Comparison of ENCODE assay signal across 13 mouse cellular contexts in genomic region chr2:118766041-118767033, GRCm38 (mm10). TPM values are rescaled to one million over a fixed set of nuclear protein-coding genes. Genes with fewer than 3 reads are reported as not detected.
DNase-seq lines count a peak whose midpoint lies in the region; ATAC-seq and TF ChIP-seq lines count a peak whose summit lies in the region.
"Had no signal": no experiment of that assay in that cellular context is flagged by ENCODE, and none has a peak within 500 bp of the region (broad histone marks: within the 10 kb centered on the region; RNA-seq: fewer than 3 reads in every experiment).

No protein-coding gene starts in this region.

- H3K27me3 ChIP-seq in hindbrain, postnatal 0 days (ENCODE audit: insufficient read depth, low read length) = no peaks in the 10 kb centered on the region
- H3K27me3 ChIP-seq in hindbrain, embryonic 16.5 days (replicated peaks; ENCODE audit: control insufficient read depth, insufficient read depth, low read length) = no peaks in the 10 kb centered on the region; the same call in 1 of the 2 replicates

- H3K27ac ChIP-seq in hindbrain, postnatal 0 days = no peak overlapping the region
- no peak overlapping the region for H3K27ac ChIP-seq in hindbrain, embryonic 16.5 days (ENCODE audit: low read depth, low read length)

- H3K9ac ChIP-seq in hindbrain, postnatal 0 days (replicated peaks; ENCODE audit: low read length) = no peak overlapping the region
- no peak overlapping the region for H3K9ac ChIP-seq in hindbrain, embryonic 16.5 days (ENCODE audit: low read depth, low read length)

- 74% methylated on average over 10 of the region's 10 CpGs for WGBS in hindbrain, postnatal 0 days
- 79% methylated on average over 10 of the region's 10 CpGs for WGBS in hindbrain, embryonic 16.5 days

- 0 out of 2 replicates have a peak, but pooled peaks have one; percentile 9 for TF ChIP-seq CTCF in hindbrain, postnatal 0 days (IDR thresholded peaks at IDR 0.05; ENCODE audit: low read depth)

- no peak for ATAC-seq in hindbrain, postnatal 0 days
- no peak for ATAC-seq in hindbrain, embryonic 16.5 days

- no peaks in the 10 kb centered on the region for H3K9me3 ChIP-seq in hindbrain, postnatal 0 days (ENCODE audit: low read length)
- no peaks in the 10 kb centered on the region for H3K9me3 ChIP-seq in hindbrain, embryonic 16.5 days (ENCODE audit: control insufficient read depth, low read length)

- no peak overlapping the region for H3K4me2 ChIP-seq in hindbrain, postnatal 0 days (ENCODE audit: low read depth, low read length)
- no peak overlapping the region for H3K4me2 ChIP-seq in hindbrain, embryonic 16.5 days (ENCODE audit: low read length)

- H3K4me1 ChIP-seq in hindbrain, postnatal 0 days (ENCODE audit: insufficient read depth, low read length) = peaks cover 17% of the 10 kb centered on the region
- H3K4me1 ChIP-seq in hindbrain, embryonic 16.5 days (ENCODE audit: control insufficient read depth, insufficient read depth, low read depth, low read length) = peaks cover 17% of the 10 kb centered on the region

- H3K36me3 ChIP-seq in hindbrain, postnatal 0 days (ENCODE audit: insufficient read depth, low read length) = no peaks in the 10 kb centered on the region
- H3K36me3 ChIP-seq in hindbrain, embryonic 16.5 days (ENCODE audit: control insufficient read depth, insufficient read depth, low read length) = no peaks in the 10 kb centered on the region

- H3K4me3 ChIP-seq in hindbrain, postnatal 0 days (ENCODE audit: low read length) = no peak overlapping the region
- H3K4me3 ChIP-seq in hindbrain, embryonic 16.5 days (ENCODE audit: low read length) = no peak overlapping the region

- no peak for DNase-seq in hindbrain, postnatal 0 days (ENCODE audit: low spot score)
- DNase-seq in 3T3-L1 (ENCODE audit: low read depth, low spot score) = peak; percentile 69
- DNase-seq in NIH3T3 (ENCODE audit: low read depth) = peak; percentile 64
- peak; percentile 59 for DNase-seq in lung, postnatal 10 days
- DNase-seq in layer of hippocampus, postnatal 14 days (ENCODE audit: low spot score in 2 of 2) = no peak
- no peak for DNase-seq in cerebellum, adult 8-10 months
- DNase-seq in cerebellum, postnatal 36 days = no peak
- DNase-seq: cerebellum, postnatal 14 days; heart, postnatal 14 days; kidney, adult 11 months had no signal

RNA-seq across cellular contexts. Expression of gene Ccdc9b, which starts 3.9 kb away (rescaled TPM):
- total RNA-seq in hindbrain, postnatal 0 days (2014; rRNA removed) = 1.4 and 3.9 TPM in 2 replicates
- polyA plus RNA-seq in hindbrain, postnatal 0 days (2015; fragmentation: Nextera tagmentation; extraction: Ambion mirVana) = 0.70 and 0.84 TPM in 2 replicates
- 1.0 and 1.3 TPM in 2 replicates for polyA plus RNA-seq in hindbrain, embryonic 16.5 days (2015; fragmentation: Nextera tagmentation; extraction: Ambion mirVana)
- 1 to 10 TPM; 3.5 to 4.2 TPM for total RNA-seq in layer of hippocampus, postnatal 14 days (2021)

RNA-seq across cellular contexts. Expression of gene Phgr1, which starts 6.2 kb away (rescaled TPM):
- not detected in 2 replicates for total RNA-seq in hindbrain, postnatal 0 days (2014; rRNA removed)
- polyA plus RNA-seq in hindbrain, postnatal 0 days (2015; fragmentation: Nextera tagmentation; extraction: Ambion mirVana) = not detected in 2 replicates
- not detected in 2 replicates for polyA plus RNA-seq in hindbrain, embryonic 16.5 days (2015; fragmentation: Nextera tagmentation; extraction: Ambion mirVana)
- not detected for total RNA-seq in layer of hippocampus, postnatal 14 days (2021)
- total RNA-seq: heart, adult 18-20 months; heart, postnatal 14 days had no signal
- polyA plus RNA-seq: limb, embryonic 14.5 days had no signal

RNA-seq across cellular contexts. Expression of gene Disp2, which starts 13.2 kb away (rescaled TPM):
- total RNA-seq in hindbrain, postnatal 0 days (2014; rRNA removed) = 175 and 188 TPM in 2 replicates
- 56.4 and 70.4 TPM in 2 replicates for polyA plus RNA-seq in hindbrain, postnatal 0 days (2015; fragmentation: Nextera tagmentation; extraction: Ambion mirVana)
- 82.9 and 87.0 TPM in 2 replicates for polyA plus RNA-seq in hindbrain, embryonic 16.5 days (2015; fragmentation: Nextera tagmentation; extraction: Ambion mirVana)
- total RNA-seq in layer of hippocampus, postnatal 14 days (2021) = 100 to 1,000 TPM; 218 to 234 TPM

RNA-seq across cellular contexts. Expression of gene Inafm2, which starts 20.8 kb away (rescaled TPM):
- 19.8 and 21.1 TPM in 2 replicates for total RNA-seq in hindbrain, postnatal 0 days (2014; rRNA removed)
- polyA plus RNA-seq in hindbrain, postnatal 0 days (2015; fragmentation: Nextera tagmentation; extraction: Ambion mirVana) = 18.9 TPM in 2 replicates
- 20.2 and 20.4 TPM in 2 replicates for polyA plus RNA-seq in hindbrain, embryonic 16.5 days (2015; fragmentation: Nextera tagmentation; extraction: Ambion mirVana)
- 10 to 100 TPM; 38.8 to 39.7 TPM for total RNA-seq in layer of hippocampus, postnatal 14 days (2021)

RNA-seq across cellular contexts. Expression of gene Plcb2, which starts 38.1 kb away (rescaled TPM):
- total RNA-seq in hindbrain, postnatal 0 days (2014; rRNA removed) = 1.7 and 4.5 TPM in 2 replicates
- polyA plus RNA-seq in hindbrain, postnatal 0 days (2015; fragmentation: Nextera tagmentation; extraction: Ambion mirVana) = 0.61 and 0.69 TPM in 2 replicates
- 0.88 and 1.1 TPM in 2 replicates for polyA plus RNA-seq in hindbrain, embryonic 16.5 days (2015; fragmentation: Nextera tagmentation; extraction: Ambion mirVana)
- 1 to 10 TPM; 2.1 to 2.7 TPM for total RNA-seq in layer of hippocampus, postnatal 14 days (2021)

Comparison
In these comparisons a context has a peak if more than half of its experiments do, and no peak if none do; other contexts are left out.
1. DNase-seq: peak in 3T3-L1 (single experiment), NIH3T3 (single experiment) and lung, postnatal 10 days (single experiment); none in hindbrain, postnatal 0 days (single experiment), layer of hippocampus, postnatal 14 days (0 of 2), cerebellum, adult 8-10 months (single experiment) and cerebellum, postnatal 36 days (0 of 2).